Mouse (Mus musculus) megakaryocyte, embryonic 14.5 days (primary cell): ENCODE measurements at regions not wholly inside any gene's neighbourhood (a gene's known extent, or its start where the extent isn't known, plus 50 kb on each side); places are given as distances from the start of the nearest gene placed in this dataset.

ENCODE experiments used
- H3K27me3 ChIP-seq: replicated peaks from 2 replicates; pipeline ENCODE3; 2012; ENCODE audit warnings: inconsistent platforms
- H3K36me3 ChIP-seq: replicated peaks from 2 replicates; pipeline ENCODE3; 2012; ENCODE audit warnings: low read length, inconsistent platforms, mixed read lengths
- H3K4me1 ChIP-seq: 2 replicates; pipeline ENCODE4 v1.6.1; 2012; ENCODE audit warnings: inconsistent platforms
- H3K4me3 ChIP-seq: replicated peaks from 2 replicates; pipeline ENCODE3; 2012; ENCODE audit warnings: moderate library complexity, mild to moderate bottlenecking, inconsistent platforms
- H3K9me3 ChIP-seq: 2 replicates; pipeline ENCODE4 v1.6.1; 2012; ENCODE audit warnings: inconsistent platforms
- FLI1 ChIP-seq: IDR thresholded peaks from 2 replicates; pipeline ENCODE4 v1.6.1; 2012; ENCODE audit warnings: low read length, inconsistent platforms, mixed read lengths
- GATA1 ChIP-seq: IDR thresholded peaks from 3 replicates; pipeline ENCODE4 v1.6.1; 2012; ENCODE audit warnings: mixed read lengths, low read length, inconsistent platforms, borderline replicate concordance

GRCm38 (mm10) chr8:107642241-107642640, 54.0 kb upstream of the Psmd7 start:
- no peaks in the 10 kb centered on the region for H3K36me3 ChIP-seq
- H3K4me3 ChIP-seq = no peak overlapping the region
- no peak for TF ChIP-seq FLI1
- TF ChIP-seq GATA1 = no peak
- H3K27me3 ChIP-seq = no peaks in the 10 kb centered on the region
- 0 out of 2 replicates have a peak, but pooled peaks cover 2% of the 10 kb centered on the region for H3K9me3 ChIP-seq
- H3K4me1 ChIP-seq = no peaks in the 10 kb centered on the region

GRCm38 (mm10) chr8:107647936-107648335, 59.7 kb upstream of the Psmd7 start:
- H3K4me3 ChIP-seq = no peak overlapping the region
- H3K9me3 ChIP-seq = 0 out of 2 replicates have a peak, but pooled peaks cover 2% of the 10 kb centered on the region
- H3K4me1 ChIP-seq = no peaks in the 10 kb centered on the region
- H3K36me3 ChIP-seq = no peaks in the 10 kb centered on the region
- no peak for TF ChIP-seq FLI1
- TF ChIP-seq GATA1 = no peak
- no peaks in the 10 kb centered on the region for H3K27me3 ChIP-seq

GRCm38 (mm10) chr8:107650306-107650705, 62.0 kb upstream of the Psmd7 start:
- no peaks in the 10 kb centered on the region for H3K9me3 ChIP-seq
- TF ChIP-seq GATA1 = no peak
- no peak for TF ChIP-seq FLI1

GRCm38 (mm10) chr8:107651424-107651823, 63.2 kb upstream of the Psmd7 start:
- no peak for TF ChIP-seq GATA1
- Histone ChIP-seq H3K36me3 (no peaks in the 10 kb centered on the region), H3K27me3 (no peaks in the 10 kb centered on the region), H3K9me3 (no peaks in the 10 kb centered on the region), H3K4me1 (no peaks in the 10 kb centered on the region), H3K4me3 (no peak overlapping the region)

More at GRCm38 (mm10) chr8:107650306-107650705, 62.0 kb upstream of the Psmd7 start:
- H3K27me3 ChIP-seq = no peaks in the 10 kb centered on the region
- no peaks in the 10 kb centered on the region for H3K4me1 ChIP-seq
- H3K4me3 ChIP-seq = no peak overlapping the region
- no peaks in the 10 kb centered on the region for H3K36me3 ChIP-seq

GRCm38 (mm10) chr8:107652226-107652625, 64.0 kb upstream of the Psmd7 start:
- TF ChIP-seq GATA1 (no peak), FLI1 (no peak)
- Histone ChIP-seq H3K4me3 (no peak overlapping the region), H3K4me1 (no peaks in the 10 kb centered on the region), H3K27me3 (no peaks in the 10 kb centered on the region), H3K36me3 (no peaks in the 10 kb centered on the region), H3K9me3 (peaks cover 4% of the 10 kb centered on the region; the same call in 1 of the 2 replicates)

DNA sequence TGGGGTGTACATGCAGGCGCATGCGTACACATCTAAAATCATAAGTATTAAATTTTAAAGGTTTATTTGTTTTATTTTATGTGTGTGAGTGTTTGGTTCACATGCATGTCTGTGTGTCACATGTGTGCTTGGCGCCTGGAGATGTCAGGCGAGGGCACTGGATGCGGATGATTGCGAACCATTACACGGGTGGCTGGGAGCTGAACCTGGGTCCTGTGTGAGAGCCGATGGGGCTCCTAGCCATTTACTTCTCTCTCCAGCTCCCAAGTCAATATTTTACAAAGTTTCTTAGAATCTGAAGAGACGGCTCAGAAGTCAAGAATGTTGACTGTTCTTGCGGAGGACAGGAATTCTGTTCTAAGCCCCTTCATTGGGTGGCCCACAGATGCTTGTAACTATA, 65.4 kb upstream of the Psmd7 start:
- TF ChIP-seq FLI1 = no peak
- no peak for TF ChIP-seq GATA1
- Histone ChIP-seq H3K36me3 (no peaks in the 10 kb centered on the region), H3K27me3 (no peaks in the 10 kb centered on the region), H3K4me3 (no peak overlapping the region), H3K4me1 (no peaks in the 10 kb centered on the region), H3K9me3 (peaks cover 4% of the 10 kb centered on the region; the same call in 1 of the 2 replicates)

- TF ChIP-seq FLI1 (no peak), GATA1 (no peak)
- peaks cover 4% of the 10 kb centered on the region; the same call in 1 of the 2 replicates for H3K9me3 ChIP-seq
- no peaks in the 10 kb centered on the region for H3K4me1 ChIP-seq
- no peaks in the 10 kb centered on the region for H3K36me3 ChIP-seq
- H3K4me3 ChIP-seq = no peak overlapping the region
- H3K27me3 ChIP-seq = no peaks in the 10 kb centered on the region
These were observed 68.4 kb upstream of the Psmd7 start for GRCm38 (mm10) chr8:107656622-107657021.

GRCm38 (mm10) chr8:107657741-107658140, 69.5 kb upstream of the Psmd7 start:
- Histone ChIP-seq H3K9me3 (peaks cover 4% of the 10 kb centered on the region; the same call in 1 of the 2 replicates), H3K4me3 (no peak overlapping the region)
- no peak for TF ChIP-seq FLI1
- no peak for TF ChIP-seq GATA1

DNA sequence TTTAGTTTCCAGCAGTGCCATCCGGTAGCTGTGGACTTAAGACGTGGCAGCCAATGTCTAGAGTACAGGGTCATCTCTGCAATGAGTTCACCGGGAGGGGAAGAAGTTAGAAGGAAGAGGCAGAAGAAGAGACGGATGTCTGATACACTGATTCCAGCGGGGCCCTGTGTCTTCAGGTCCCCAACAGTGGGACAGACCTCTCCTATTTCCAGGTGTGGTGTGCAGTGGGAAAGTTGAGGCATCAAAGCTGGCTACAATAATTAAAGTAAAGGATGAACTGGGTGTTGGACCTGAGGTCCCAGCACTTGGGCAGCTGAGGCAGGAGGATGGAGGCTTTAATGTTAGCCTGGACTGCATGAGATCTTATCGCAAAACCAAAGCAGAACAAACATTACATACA, 70.1 kb upstream of the Psmd7 start:
- TF ChIP-seq GATA1 = no peak
- TF ChIP-seq FLI1 = no peak
- H3K4me1 ChIP-seq = no peaks in the 10 kb centered on the region
- H3K9me3 ChIP-seq = peaks cover 4% of the 10 kb centered on the region; the same call in 1 of the 2 replicates
- no peaks in the 10 kb centered on the region for H3K27me3 ChIP-seq
- no peaks in the 10 kb centered on the region for H3K36me3 ChIP-seq
- H3K4me3 ChIP-seq = no peak overlapping the region

More at GRCm38 (mm10) chr8:107657741-107658140, 69.5 kb upstream of the Psmd7 start:
- Histone ChIP-seq H3K27me3 (no peaks in the 10 kb centered on the region), H3K36me3 (no peaks in the 10 kb centered on the region), H3K4me1 (no peaks in the 10 kb centered on the region)

- H3K9me3 ChIP-seq = peaks cover 4% of the 10 kb centered on the region; the same call in 1 of the 2 replicates
These were observed 72.4 kb upstream of the Psmd7 start for GRCm38 (mm10) chr8:107660624-107661023.

GRCm38 (mm10) chr8:107669608-107670007, 81.3 kb upstream of the Psmd7 start:
- no peaks in the 10 kb centered on the region for H3K4me1 ChIP-seq
- no peak for TF ChIP-seq GATA1
- no peak for TF ChIP-seq FLI1
- H3K36me3 ChIP-seq = no peaks in the 10 kb centered on the region
- no peaks in the 10 kb centered on the region for H3K9me3 ChIP-seq
- no peak overlapping the region for H3K4me3 ChIP-seq
- H3K27me3 ChIP-seq = peaks cover 1% of the 10 kb centered on the region

More at GRCm38 (mm10) chr8:107660624-107661023, 72.4 kb upstream of the Psmd7 start:
- Histone ChIP-seq H3K4me1 (no peaks in the 10 kb centered on the region), H3K27me3 (no peaks in the 10 kb centered on the region), H3K36me3 (no peaks in the 10 kb centered on the region), H3K4me3 (no peak overlapping the region)
- no peak for TF ChIP-seq GATA1
